Mouse (Mus musculus) megakaryocyte, embryonic 14.5 days (primary cell): ENCODE results near the gene Efhd1. TPM values are rescaled to one million over a fixed set of nuclear protein-coding genes. Genes with fewer than 3 reads are reported as not detected.

Experiments used
- H3K27me3 ChIP-seq: replicated peaks from 2 replicates; pipeline ENCODE3; 2012; ENCODE audit warnings: inconsistent platforms
- H3K36me3 ChIP-seq: replicated peaks from 2 replicates; pipeline ENCODE3; 2012; ENCODE audit warnings: low read length, inconsistent platforms, mixed read lengths
- H3K4me1 ChIP-seq: 2 replicates; pipeline ENCODE4 v1.6.1; 2012; ENCODE audit warnings: inconsistent platforms
- H3K4me3 ChIP-seq: replicated peaks from 2 replicates; pipeline ENCODE3; 2012; ENCODE audit warnings: moderate library complexity, mild to moderate bottlenecking, inconsistent platforms
- H3K9me3 ChIP-seq: 2 replicates; pipeline ENCODE4 v1.6.1; 2012; ENCODE audit warnings: inconsistent platforms
- FLI1 ChIP-seq: IDR thresholded peaks from 2 replicates; pipeline ENCODE4 v1.6.1; 2012; ENCODE audit warnings: low read length, inconsistent platforms, mixed read lengths
- GATA1 ChIP-seq: IDR thresholded peaks from 3 replicates; pipeline ENCODE4 v1.6.1; 2012; ENCODE audit warnings: mixed read lengths, low read length, inconsistent platforms, borderline replicate concordance
- polyA plus RNA-seq: library from polyadenylated mRNA; stranded (reverse); fragments of >175 nt; gene quantifications from 2 replicates; pipeline ENCODE4 v1.2.3, GENCODE M21; 2012; ENCODE audit warnings: low replicate concordance; ENCODE audit not compliant: insufficient read depth

The Efhd1 gene
- polyA plus RNA-seq, 1 experiment = 0.10 TPM

- TF ChIP-seq FLI1 (no peak), GATA1 (no peak)
- Histone ChIP-seq H3K27me3 (peaks cover 87% of the 10 kb centered on the region), H3K9me3 (peaks cover 9% of the 10 kb centered on the region), H3K4me1 (peaks cover 41% of the 10 kb centered on the region), H3K4me3 (no peak overlapping the region), H3K36me3 (no peaks in the 10 kb centered on the region)
Measured at GRCm38 (mm10) chr1:87266296-87267090, 2.3 kb downstream of the Efhd1 start.

- Histone ChIP-seq H3K4me1 (peaks cover 31% of the 10 kb centered on the region), H3K9me3 (no peaks in the 10 kb centered on the region), H3K27me3 (peaks cover 80% of the 10 kb centered on the region), H3K4me3 (no peak overlapping the region), H3K36me3 (no peaks in the 10 kb centered on the region)
- TF ChIP-seq FLI1 (no peak), GATA1 (no peak)
Measured at GRCm38 (mm10) chr1:87270204-87270603, 6.0 kb downstream of the Efhd1 start.

GRCm38 (mm10) chr1:87270641-87271467, 6.7 kb downstream of the Efhd1 start:
- H3K9me3 ChIP-seq = no peaks in the 10 kb centered on the region
- peak overlapping the region; percentile 33 for H3K4me3 ChIP-seq
- TF ChIP-seq GATA1 = no peak
- no peak for TF ChIP-seq FLI1
- H3K36me3 ChIP-seq = no peaks in the 10 kb centered on the region
- peaks cover 80% of the 10 kb centered on the region for H3K27me3 ChIP-seq
- peaks cover 25% of the 10 kb centered on the region for H3K4me1 ChIP-seq

- no peak overlapping the region for H3K4me3 ChIP-seq
- H3K4me1 ChIP-seq = peaks cover 21% of the 10 kb centered on the region
- H3K9me3 ChIP-seq = no peaks in the 10 kb centered on the region
- H3K27me3 ChIP-seq = peaks cover 78% of the 10 kb centered on the region
- TF ChIP-seq FLI1 (no peak), GATA1 (no peak)
- no peaks in the 10 kb centered on the region for H3K36me3 ChIP-seq
Measured at GRCm38 (mm10) chr1:87271596-87271995, 7.4 kb downstream of the Efhd1 start.

GRCm38 (mm10) chr1:87272462-87272861, 8.3 kb downstream of the Efhd1 start:
- no peaks in the 10 kb centered on the region for H3K9me3 ChIP-seq
- no peak overlapping the region for H3K4me3 ChIP-seq
- TF ChIP-seq GATA1 (no peak), FLI1 (no peak)
- H3K27me3 ChIP-seq = peaks cover 79% of the 10 kb centered on the region
- no peaks in the 10 kb centered on the region for H3K36me3 ChIP-seq
- H3K4me1 ChIP-seq = peaks cover 21% of the 10 kb centered on the region

- Histone ChIP-seq H3K9me3 (no peaks in the 10 kb centered on the region), H3K36me3 (no peaks in the 10 kb centered on the region), H3K4me1 (peaks cover 21% of the 10 kb centered on the region), H3K27me3 (peaks cover 74% of the 10 kb centered on the region), H3K4me3 (no peak overlapping the region)
- TF ChIP-seq FLI1 (no peak), GATA1 (no peak)
Measured at GRCm38 (mm10) chr1:87273514-87273942, 9.4 kb downstream of the Efhd1 start.

- H3K36me3 ChIP-seq = no peaks in the 10 kb centered on the region
- TF ChIP-seq FLI1 = no peak
- peaks cover 21% of the 10 kb centered on the region for H3K4me1 ChIP-seq
- peaks cover 2% of the 10 kb centered on the region for H3K9me3 ChIP-seq
- H3K4me3 ChIP-seq = no peak overlapping the region
- H3K27me3 ChIP-seq = peaks cover 72% of the 10 kb centered on the region
Measured at GRCm38 (mm10) chr1:87274134-87274533, 10.0 kb downstream of the Efhd1 start.

GRCm38 (mm10) chr1:87275151-87275550, 11.0 kb downstream of the Efhd1 start:
- Histone ChIP-seq H3K36me3 (no peaks in the 10 kb centered on the region), H3K9me3 (peaks cover 6% of the 10 kb centered on the region), H3K4me3 (no peak overlapping the region), H3K4me1 (peaks cover 21% of the 10 kb centered on the region), H3K27me3 (peaks cover 64% of the 10 kb centered on the region)
- TF ChIP-seq GATA1 (no peak), FLI1 (no peak)

GRCm38 (mm10) chr1:87276056-87276455, 11.9 kb downstream of the Efhd1 start:
- H3K27me3 ChIP-seq = peaks cover 64% of the 10 kb centered on the region
- H3K36me3 ChIP-seq = no peaks in the 10 kb centered on the region
- TF ChIP-seq GATA1 (no peak), FLI1 (no peak)
- peaks cover 6% of the 10 kb centered on the region for H3K9me3 ChIP-seq
- peaks cover 16% of the 10 kb centered on the region for H3K4me1 ChIP-seq
- H3K4me3 ChIP-seq = no peak overlapping the region

GRCm38 (mm10) chr1:87280281-87280680, 16.1 kb downstream of the Efhd1 start:
- no peaks in the 10 kb centered on the region for H3K36me3 ChIP-seq
- H3K9me3 ChIP-seq = peaks cover 8% of the 10 kb centered on the region
- TF ChIP-seq FLI1 (no peak), GATA1 (no peak)
- no peak overlapping the region for H3K4me3 ChIP-seq
- H3K4me1 ChIP-seq = peaks cover 8% of the 10 kb centered on the region
- peaks cover 57% of the 10 kb centered on the region for H3K27me3 ChIP-seq
